Mouse (Mus musculus): Measurements from ENCODE around the gene Prkg1.

DNA sequence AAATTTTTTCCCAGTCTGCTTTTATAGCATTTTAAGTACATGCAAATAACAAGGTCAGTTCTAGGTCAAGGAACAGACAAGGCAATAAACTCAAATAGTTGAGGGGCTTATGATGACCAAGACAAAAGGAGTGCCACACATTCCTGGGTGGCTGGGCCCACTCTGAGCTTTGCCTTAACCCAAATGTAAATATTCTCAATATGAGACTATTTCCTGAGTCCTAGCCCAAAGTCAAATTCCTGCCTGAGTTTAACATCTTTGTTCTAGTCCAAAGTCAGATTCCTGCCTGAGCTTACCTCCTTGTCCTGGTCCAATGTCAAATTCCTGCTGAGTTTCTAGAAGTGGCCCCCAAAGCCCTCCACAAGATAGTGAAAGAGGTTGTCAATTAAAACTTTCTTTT is 1206.8 kb downstream of the Prkg1 start:
- no peak for TF ChIP-seq POLR2A (IDR thresholded peaks at IDR 0.05; ENCODE audit: borderline replicate concordance, insufficient read depth, low read length)
- TF ChIP-seq CTCF (IDR thresholded peaks at IDR 0.05; ENCODE audit: borderline replicate concordance, insufficient read depth, low read depth, low read length): no peak

Data from cerebellum, adult 2 months (tissue).